Mouse (Mus musculus) thymus, postnatal 0 days (tissue): ENCODE measurements around the gene Gm20830. TPM values are rescaled to one million over a fixed set of nuclear protein-coding genes. Genes with fewer than 3 reads are reported as not detected.
"Not testable (repeated sequence)": the region's sequence is repeated elsewhere in the genome, so short reads cannot be mapped to it uniquely, and the experiment has no call there.

Experiments
- DNase-seq: peaks from one replicate; pipeline ENCODE4 v3.0.0-alpha.2; 2015; ENCODE audit warnings: low spot score
- polyA plus RNA-seq: library from polyadenylated mRNA; unstranded; fragments of >200 nt; fragmentation: Nextera tagmentation; extraction: Ambion mirVana; gene quantifications from 2 replicates; pipeline ENCODE4 v1.2.1, GENCODE M21; 2015

The Gm20830 gene
- polyA plus RNA-seq: not detected in 2 replicates

DNA sequence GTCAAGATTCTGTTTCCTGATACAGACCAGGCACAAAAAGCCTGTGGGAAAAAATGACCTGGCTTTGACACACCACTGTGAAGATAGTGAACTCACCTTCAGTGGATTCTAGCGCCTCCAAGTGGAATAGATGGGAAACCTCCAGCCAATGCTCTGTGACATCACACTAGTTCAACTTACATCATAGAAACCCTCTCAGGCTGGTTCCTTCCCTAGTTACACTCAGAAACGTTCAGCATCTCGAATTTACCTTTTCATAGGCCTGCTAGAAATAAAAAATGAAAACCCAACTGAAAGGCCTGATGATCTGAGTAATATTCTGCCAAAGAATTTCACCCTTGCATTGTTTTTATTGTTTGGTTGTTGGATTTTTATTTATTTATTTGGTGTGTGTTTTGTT, at the start of gene Gm20830:
Gene Gm20830 (minus strand): TSS at position 101 of the 400 bp plus-strand sequence.
- not testable (repeated sequence) for DNase-seq

Other genes starting within 250 kb of the Gm20830 start
- gene Gm21719, start 235.4 kb downstream of the Gm20830 start, polyA plus RNA-seq: not detected in 2 replicates